Mouse (Mus musculus) liver, embryonic 14.5 days (tissue): ENCODE data around the gene Prkaca.

Source experiments
- CTCF ChIP-seq: IDR thresholded peaks from 2 replicates; pipeline ENCODE4 v1.5.1; 2016; ENCODE audit warnings: antibody characterized with exemption, low read depth, control low read depth
- EP300 ChIP-seq: IDR thresholded peaks from 2 replicates; pipeline ENCODE4 v1.6.1; 2016; ENCODE audit warnings: antibody characterized with exemption, low read depth

GRCm38 (mm10) chr8:84021569-84021968 lies 48.8 kb downstream of the Prkaca start:
- TF ChIP-seq CTCF, result no peak
- no peak for TF ChIP-seq EP300
